Comparison of ENCODE assay signal across 14 mouse cellular contexts in genomic region chr1:160024339-160024980, GRCm38 (mm10). TPM values are rescaled to one million over a fixed set of nuclear protein-coding genes. Genes with fewer than 3 reads are reported as not detected.
DNase-seq lines count a peak whose midpoint lies in the region; ATAC-seq lines count a peak whose summit lies in the region.
"Had no signal": no experiment of that assay in that cellular context is flagged by ENCODE, and none has a peak within 500 bp of the region (broad histone marks: within the 10 kb centered on the region; RNA-seq: fewer than 3 reads in every experiment).

No protein-coding gene starts in this region.

- peak overlapping the region; percentile 53 for H3K27ac ChIP-seq in liver, embryonic 16.5 days (ENCODE audit: low read length)
- H3K27ac ChIP-seq in forebrain, embryonic 12.5 days, result no peak overlapping the region
- H3K27ac ChIP-seq: limb, embryonic 15.5 days; midbrain, embryonic 13.5 days had no signal

- H3K36me3 ChIP-seq in liver, embryonic 16.5 days (ENCODE audit: control insufficient read depth, insufficient read depth), result no peaks in the 10 kb centered on the region
- no peaks in the 10 kb centered on the region for H3K36me3 ChIP-seq in forebrain, embryonic 12.5 days (replicated peaks)
- H3K36me3 ChIP-seq: limb, embryonic 15.5 days; midbrain, embryonic 13.5 days had no signal

- H3K9me3 ChIP-seq in liver, embryonic 16.5 days (replicated peaks; ENCODE audit: control insufficient read depth, low read length), result no peaks in the 10 kb centered on the region
- no peaks in the 10 kb centered on the region for H3K9me3 ChIP-seq in forebrain, embryonic 12.5 days
- H3K9me3 ChIP-seq: limb, embryonic 15.5 days; midbrain, embryonic 13.5 days had no signal

- peak overlapping the region; percentile 40 for H3K9ac ChIP-seq in liver, embryonic 16.5 days (ENCODE audit: low read depth, low read length)
- no peak overlapping the region for H3K9ac ChIP-seq in forebrain, embryonic 12.5 days
- H3K9ac ChIP-seq: limb, embryonic 15.5 days; midbrain, embryonic 13.5 days had no signal

- peak overlapping the region; percentile 33 for H3K4me3 ChIP-seq in liver, embryonic 16.5 days (ENCODE audit: low read depth, low read length)
- no peak overlapping the region for H3K4me3 ChIP-seq in forebrain, embryonic 12.5 days (replicated peaks)
- H3K4me3 ChIP-seq: limb, embryonic 15.5 days; midbrain, embryonic 13.5 days had no signal

- peaks cover 22% of the 10 kb centered on the region for H3K4me1 ChIP-seq in liver, embryonic 16.5 days (ENCODE audit: control insufficient read depth, low read depth, low read length)
- H3K4me1 ChIP-seq in forebrain, embryonic 12.5 days, result no peaks in the 10 kb centered on the region
- H3K4me1 ChIP-seq: midbrain, embryonic 13.5 days had no signal

- DNase-seq in CD4-positive helper T cell, adult 2 months (ENCODE audit: low read depth, low spot score), result peak; percentile 81
- peak; percentile 46 to 73 for DNase-seq in spleen, postnatal 4 days (ENCODE audit: low spot score in 2 of 2)
- no peak for DNase-seq in MN1 (ENCODE audit: low spot score)
- no peak for DNase-seq in retina, embryonic 14.5 days (ENCODE audit: low spot score)
- DNase-seq in urinary bladder, postnatal 4 days (ENCODE audit: low spot score in 2 of 2), result no peak
- DNase-seq: adrenal gland, postnatal 10 days; embryo, embryonic 11 days; heart, postnatal 36 days; kidney, adult 18-20 months had no signal

- peak overlapping the region; percentile 60 for H3K4me2 ChIP-seq in liver, embryonic 16.5 days (ENCODE audit: low read depth, low read length)
- no peak overlapping the region for H3K4me2 ChIP-seq in forebrain, embryonic 12.5 days
- H3K4me2 ChIP-seq: limb, embryonic 15.5 days; midbrain, embryonic 13.5 days had no signal

- WGBS in liver, embryonic 16.5 days (ENCODE audit: insufficient replicate concordance), result 10% methylated on average over 10 of the region's 10 CpGs
- WGBS in forebrain, embryonic 12.5 days, result 92% methylated on average over 10 of the region's 10 CpGs

- peak; percentile 93 for ATAC-seq in activated CD4-positive, CD25-positive, alpha-beta regulatory T cell, adult 4 months
- peak; percentile 39 for ATAC-seq in liver, embryonic 16.5 days (ENCODE audit: low read depth)
- no peak for ATAC-seq in forebrain, embryonic 12.5 days (ENCODE audit: low FRiP score)
- ATAC-seq: midbrain, embryonic 13.5 days had no signal

- H3K27me3 ChIP-seq in liver, embryonic 16.5 days (ENCODE audit: control insufficient read depth, insufficient read depth, low read depth, low read length), result no peaks in the 10 kb centered on the region
- H3K27me3 ChIP-seq in forebrain, embryonic 12.5 days, result no peaks in the 10 kb centered on the region
- H3K27me3 ChIP-seq: limb, embryonic 15.5 days; midbrain, embryonic 13.5 days had no signal

RNA-seq across cellular contexts. Expression of gene 4930523C07Rik, which starts 19.7 kb away (rescaled TPM):
- polyA plus RNA-seq in activated CD4-positive, CD25-positive, alpha-beta regulatory T cell, adult 4 months (2017; shearing (Covaris generic)), result 100 to 1,000 TPM; 144 to 219 TPM
- polyA plus RNA-seq in liver, embryonic 16.5 days (2015; fragmentation: Nextera tagmentation; extraction: Ambion mirVana), result 23.8 and 26.8 TPM in 2 replicates
- polyA plus RNA-seq in forebrain, embryonic 12.5 days (2016; fragmentation: Nextera tagmentation; extraction: Ambion mirVana), result 1.0 and 1.5 TPM in 2 replicates

Comparison
In these comparisons a context has a peak if more than half of its experiments do, and no peak if none do; other contexts are left out.
1. DNase-seq: peak in CD4-positive helper T cell, adult 2 months (single experiment) and spleen, postnatal 4 days (2 of 2); none in MN1 (single experiment), retina, embryonic 14.5 days (single experiment) and urinary bladder, postnatal 4 days (0 of 2).
2. RNA of gene 4930523C07Rik, which starts 19.7 kb away (polyA plus RNA-seq): 144 to 219 TPM in activated CD4-positive, CD25-positive, alpha-beta regulatory T cell, adult 4 months and 23.8 to 26.8 TPM in liver, embryonic 16.5 days; 1.0 to 1.5 TPM in forebrain, embryonic 12.5 days; every median in the first group is over 10 times any median in the second.